Mouse (Mus musculus) testis, adult 2 months (tissue): ENCODE measurements around the gene Sptb. TPM values are rescaled to one million over a fixed set of nuclear protein-coding genes. Genes with fewer than 3 reads are reported as not detected.

Experiments
- H3K27ac ChIP-seq: fragments of 200-500 bp; 2 replicates; pipeline ENCODE4 v1.5.1; 2012; ENCODE audit warnings: low read depth, low read length; ENCODE audit not compliant: control insufficient read depth, insufficient read depth
- H3K27me3 ChIP-seq: fragments of 200-500 bp; 2 replicates; pipeline ENCODE4 v1.6.1; 2012; ENCODE audit warnings: mild to moderate bottlenecking, low read length, moderate library complexity; ENCODE audit not compliant: control insufficient read depth, insufficient read depth
- H3K36me3 ChIP-seq: fragments of 200-500 bp; 2 replicates; pipeline ENCODE4 v1.6.1; 2012; ENCODE audit warnings: mild to moderate bottlenecking, low read length; ENCODE audit not compliant: control insufficient read depth, insufficient read depth
- H3K4me1 ChIP-seq: fragments of 200-500 bp; 2 replicates; pipeline ENCODE4 v1.6.1; 2012; ENCODE audit warnings: low read length; ENCODE audit not compliant: control insufficient read depth, insufficient read depth
- H3K4me3 ChIP-seq: fragments of 200-500 bp; 2 replicates; pipeline ENCODE4 v1.5.1; 2012; ENCODE audit warnings: low read depth, mild to moderate bottlenecking, low read length, moderate library complexity, mixed read lengths; ENCODE audit not compliant: control insufficient read depth
- CTCF ChIP-seq: fragments of 200-500 bp; IDR thresholded peaks from 2 replicates; pipeline ENCODE4 v1.5.1; 2012; ENCODE audit warnings: low read depth, mild to moderate bottlenecking, inconsistent platforms, low read length, moderate library complexity; ENCODE audit not compliant: control insufficient read depth, insufficient read depth, insufficient replicate concordance
- POLR2A ChIP-seq: fragments of 200-500 bp; IDR thresholded peaks from 2 replicates; pipeline ENCODE4 v1.6.1; 2012; ENCODE audit warnings: low read depth, mild to moderate bottlenecking, inconsistent platforms, low read length, moderate library complexity; ENCODE audit not compliant: control insufficient read depth
- polyA plus RNA-seq: library from polyadenylated mRNA; depleted of rRNA; stranded (reverse); fragments of >200 nt; gene quantifications from 2 replicates; pipeline ENCODE4 v1.2.3, GENCODE M21; 2012

Sptb gene
- polyA plus RNA-seq, 1 experiment = 3.9 TPM

DNA sequence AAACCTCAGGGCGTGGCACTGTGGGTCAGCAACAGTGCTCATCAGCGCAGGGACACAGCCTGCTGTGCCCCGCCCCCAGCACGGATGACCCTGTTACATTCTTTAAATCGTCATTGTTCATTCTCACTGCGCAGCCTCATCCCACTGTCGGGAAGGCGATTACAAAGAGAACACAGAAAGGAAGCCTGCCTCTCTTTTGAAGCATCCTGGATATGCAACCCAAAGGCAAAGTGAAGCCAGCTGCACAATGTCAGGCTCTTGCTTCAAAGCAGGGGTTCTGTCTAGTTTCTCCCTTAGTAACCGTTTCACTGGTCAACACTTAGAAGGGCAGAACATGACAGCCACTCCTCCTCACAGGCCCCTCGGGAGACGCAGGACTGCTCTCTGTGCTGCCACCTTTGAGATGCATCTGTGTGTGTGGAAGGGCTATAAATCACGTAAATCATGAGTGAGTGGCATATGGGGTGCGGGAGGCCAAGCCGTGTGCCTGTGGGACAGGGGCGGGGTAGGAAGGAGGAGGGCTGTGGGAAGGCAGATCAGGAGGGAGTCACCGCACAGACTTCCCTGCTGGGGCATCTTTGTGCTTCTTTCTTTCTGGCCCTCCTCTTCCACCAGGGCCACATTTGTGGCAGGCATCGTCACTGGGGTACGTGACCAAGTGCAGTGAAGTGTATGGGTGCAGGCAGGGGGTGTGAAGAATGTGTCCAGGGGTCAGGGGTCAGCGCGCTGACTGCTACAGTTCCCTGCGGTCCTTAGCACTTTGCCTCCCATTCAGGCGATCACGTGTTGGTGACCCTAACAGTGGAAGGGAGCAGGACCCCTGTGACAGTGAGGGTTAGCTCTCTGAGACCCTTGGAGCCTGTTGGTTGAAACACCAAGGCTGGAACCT is 64.9 kb downstream of the Sptb start:
- Histone ChIP-seq H3K4me3 (no peak overlapping the region), H3K4me1 (peaks cover 6% of the 10 kb centered on the region), H3K27ac (no peak overlapping the region), H3K27me3 (no peaks in the 10 kb centered on the region), H3K36me3 (no peaks in the 10 kb centered on the region)
- TF ChIP-seq POLR2A (no peak), CTCF (no peak)

DNA sequence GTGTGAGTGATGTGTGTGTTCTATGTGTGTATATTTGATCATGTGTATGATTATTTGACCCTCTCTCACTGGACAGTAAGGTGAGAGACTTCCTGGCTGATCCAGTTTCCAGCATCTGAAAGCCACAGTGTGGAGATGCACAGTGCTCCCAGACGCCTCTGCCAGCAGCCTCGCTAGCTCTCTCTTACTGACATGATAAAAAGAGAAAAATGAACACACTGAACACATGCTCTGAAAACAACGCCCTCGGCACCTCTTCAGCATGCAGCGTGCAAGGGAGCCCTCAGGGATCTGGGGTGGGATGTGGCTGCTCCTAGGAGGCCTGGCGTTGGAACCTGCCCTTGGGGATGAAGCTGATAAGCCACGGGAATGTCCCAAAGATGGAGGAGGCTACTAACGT is 66.7 kb downstream of the Sptb start:
- Histone ChIP-seq H3K27ac (no peak overlapping the region), H3K4me3 (no peak overlapping the region), H3K4me1 (no peaks in the 10 kb centered on the region), H3K27me3 (no peaks in the 10 kb centered on the region), H3K36me3 (no peaks in the 10 kb centered on the region)
- TF ChIP-seq POLR2A = no peak
- no peak for TF ChIP-seq CTCF

DNA sequence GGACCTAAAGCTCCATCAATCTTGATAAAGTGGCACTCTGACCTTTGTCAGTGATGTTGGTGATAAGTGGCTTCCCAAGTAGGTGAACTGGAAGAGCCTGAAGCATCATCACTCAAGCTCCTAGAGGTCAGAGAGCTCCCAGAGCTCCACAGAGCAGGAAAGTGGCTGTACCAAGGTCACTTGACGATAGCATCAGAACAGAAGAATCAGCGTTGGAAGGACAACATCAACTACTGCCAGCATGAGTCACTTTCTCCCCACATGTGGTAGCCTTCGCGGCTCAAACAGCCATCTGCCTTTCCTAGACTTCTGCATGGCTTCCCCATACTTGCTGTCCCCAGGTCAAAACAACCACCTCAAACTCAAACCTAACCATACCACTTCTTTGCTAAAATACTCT is 67.7 kb downstream of the Sptb start:
- H3K4me3 ChIP-seq = no peak overlapping the region
- no peaks in the 10 kb centered on the region for H3K27me3 ChIP-seq
- no peaks in the 10 kb centered on the region for H3K36me3 ChIP-seq
- no peaks in the 10 kb centered on the region for H3K4me1 ChIP-seq
- TF ChIP-seq CTCF = no peak
- TF ChIP-seq POLR2A = no peak
- H3K27ac ChIP-seq = no peak overlapping the region

DNA sequence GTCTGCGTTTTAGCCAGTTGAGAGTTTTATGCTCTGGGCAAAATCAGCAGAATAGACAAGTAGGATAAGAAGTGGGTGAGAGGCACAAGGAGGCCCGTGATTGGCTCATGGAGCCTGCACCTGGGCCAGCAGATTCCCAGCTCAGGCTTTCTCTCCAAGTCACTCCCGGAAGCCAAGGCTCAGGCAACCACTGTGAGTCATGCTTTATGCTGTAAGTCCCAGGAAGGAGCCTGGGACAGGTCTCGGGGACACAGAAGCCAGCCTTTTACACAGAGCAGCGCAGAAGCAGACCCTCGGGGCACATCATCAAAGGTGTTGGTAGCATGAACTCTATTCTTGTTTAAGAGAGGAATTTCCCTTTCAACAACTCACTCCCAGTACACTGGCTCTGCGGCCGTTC is 69.7 kb downstream of the Sptb start:
- Histone ChIP-seq H3K27ac (no peak overlapping the region), H3K27me3 (no peaks in the 10 kb centered on the region), H3K4me3 (no peak overlapping the region), H3K36me3 (no peaks in the 10 kb centered on the region), H3K4me1 (no peaks in the 10 kb centered on the region)
- TF ChIP-seq POLR2A (no peak), CTCF (no peak)

DNA sequence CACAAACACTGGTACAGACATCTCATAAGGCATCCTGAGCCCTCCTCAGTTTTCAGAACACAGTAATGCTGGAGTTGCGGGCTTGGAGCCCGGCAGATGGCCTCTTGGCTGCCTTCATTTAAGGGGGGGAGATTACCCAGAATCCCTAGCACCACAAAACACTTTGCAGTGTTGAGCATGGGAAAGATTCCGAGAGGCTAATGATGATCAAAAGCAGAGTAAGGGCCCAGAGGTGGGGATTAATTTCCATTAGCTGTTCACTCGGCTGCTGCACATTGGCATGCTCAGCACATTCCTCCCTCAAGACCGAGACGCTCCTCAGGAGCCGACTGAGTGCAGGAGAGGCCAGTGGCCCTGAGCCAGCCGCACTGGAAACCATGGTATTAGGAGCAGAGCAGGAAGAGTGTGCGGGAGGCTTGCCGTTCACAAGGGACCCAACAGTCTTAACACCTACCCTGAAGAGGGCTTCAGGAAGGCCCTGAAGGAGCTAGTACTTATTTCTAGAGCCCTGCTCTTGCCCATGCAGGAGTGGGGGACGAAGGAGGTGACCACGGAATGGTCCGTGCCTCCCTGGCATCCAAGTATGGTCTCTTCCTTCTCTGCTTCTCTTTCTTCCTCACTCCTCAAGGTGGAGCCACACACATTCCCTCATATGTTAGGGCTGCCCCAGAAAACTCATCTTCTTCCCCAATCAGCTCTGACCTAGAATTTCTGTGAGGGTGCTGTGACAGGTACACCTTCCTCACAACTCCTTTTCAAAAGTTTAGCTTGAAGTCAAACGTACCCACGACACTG is 75.3 kb downstream of the Sptb start:
- Histone ChIP-seq H3K4me3 (no peak overlapping the region), H3K27ac (no peak overlapping the region), H3K27me3 (no peaks in the 10 kb centered on the region), H3K36me3 (no peaks in the 10 kb centered on the region), H3K4me1 (no peaks in the 10 kb centered on the region)
- TF ChIP-seq POLR2A = no peak
- no peak for TF ChIP-seq CTCF

DNA sequence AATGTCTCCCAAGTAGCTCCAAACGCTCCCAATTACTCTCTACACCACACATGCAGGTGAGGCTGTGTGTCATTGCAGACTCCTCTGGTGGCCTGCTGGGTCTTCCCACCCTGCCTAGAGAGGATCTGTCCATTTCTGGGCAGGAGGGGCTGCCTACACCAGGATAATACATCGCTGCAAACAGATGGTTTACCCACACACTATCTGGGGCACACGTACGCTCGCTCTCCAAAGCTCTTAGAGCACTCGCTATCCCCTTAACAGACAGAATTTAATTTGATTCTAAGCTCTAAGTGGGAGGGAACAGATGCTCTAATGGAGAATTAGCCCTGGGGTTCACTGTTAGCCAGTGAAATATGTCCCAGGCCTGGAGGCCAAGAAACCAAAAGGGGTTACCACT is 87.0 kb downstream of the Sptb start:
- H3K4me3 ChIP-seq = no peak overlapping the region
- H3K27me3 ChIP-seq = no peaks in the 10 kb centered on the region
- no peak overlapping the region for H3K27ac ChIP-seq
- H3K4me1 ChIP-seq = no peaks in the 10 kb centered on the region
- TF ChIP-seq POLR2A (no peak), CTCF (no peak)
- H3K36me3 ChIP-seq = no peaks in the 10 kb centered on the region

DNA sequence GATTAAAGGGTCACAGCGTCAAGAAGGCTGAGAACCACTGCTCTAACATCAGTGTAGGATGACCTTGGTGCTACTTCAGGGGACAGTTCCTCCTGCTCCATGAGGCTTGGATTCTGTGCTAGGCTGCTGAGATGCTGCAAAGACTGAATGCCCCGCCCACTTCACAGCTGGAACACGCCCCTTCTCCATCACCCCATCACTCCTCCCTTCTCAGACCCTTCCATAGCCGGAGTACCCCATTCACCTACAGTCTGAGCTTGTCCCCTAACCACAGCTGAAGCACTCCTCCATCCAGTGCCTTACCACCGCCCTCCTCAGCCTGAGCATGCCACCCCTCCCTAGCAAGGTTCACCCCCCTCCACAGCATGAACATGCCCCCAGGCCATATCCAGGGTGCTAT is 90.5 kb downstream of the Sptb start:
- H3K4me3 ChIP-seq = no peak overlapping the region
- H3K4me1 ChIP-seq = no peaks in the 10 kb centered on the region; the same call in 1 of the 2 replicates
- TF ChIP-seq CTCF (no peak), POLR2A (no peak)
- no peaks in the 10 kb centered on the region for H3K36me3 ChIP-seq
- H3K27me3 ChIP-seq = no peaks in the 10 kb centered on the region
- H3K27ac ChIP-seq = no peak overlapping the region
